Mouse (Mus musculus): ENCODE measurements around the gene Ap3b1. TPM values are rescaled to one million over a fixed set of nuclear protein-coding genes. Genes with fewer than 3 reads are reported as not detected.

Ap3b1 gene
- polyA plus RNA-seq, 1 experiment from 2014 or later = 40.5 TPM

DNA sequence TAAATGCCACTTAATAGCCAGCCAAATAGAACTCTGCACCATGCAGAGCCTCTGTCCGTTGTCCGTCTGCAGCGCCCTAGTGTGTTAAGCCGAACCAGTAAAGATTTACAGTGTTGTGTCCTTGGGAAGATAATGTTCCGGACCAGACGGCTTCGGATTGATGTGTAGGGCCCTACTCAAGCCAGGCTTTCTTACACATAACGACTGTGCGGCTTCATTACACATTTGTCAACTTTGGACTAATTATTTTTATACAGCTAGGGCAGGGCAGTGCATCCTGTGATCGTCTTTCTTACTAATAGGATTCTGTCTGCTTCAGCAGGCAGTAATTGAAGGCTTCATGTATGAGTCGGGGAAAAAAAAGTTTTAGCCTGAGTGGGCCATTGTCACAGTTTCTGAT, 202.1 kb downstream of the Ap3b1 start:
- no peaks in the 10 kb centered on the region for H3K9me3 ChIP-seq (replicated peaks)
- WGBS = 72% methylated on average over 11 of the region's 11 CpGs
- no peak overlapping the region for H3K4me2 ChIP-seq (replicated peaks)
- no peak for ATAC-seq (ENCODE audit: low FRiP score)
- no peaks in the 10 kb centered on the region for H3K36me3 ChIP-seq
- H3K27me3 ChIP-seq = peaks cover 50% of the 10 kb centered on the region
- H3K4me1 ChIP-seq = peaks cover 15% of the 10 kb centered on the region
- H3K9ac ChIP-seq = no peak overlapping the region
- no peak overlapping the region for H3K4me3 ChIP-seq
- no peak overlapping the region; the same call in 1 of the 2 replicates for H3K27ac ChIP-seq

DNA sequence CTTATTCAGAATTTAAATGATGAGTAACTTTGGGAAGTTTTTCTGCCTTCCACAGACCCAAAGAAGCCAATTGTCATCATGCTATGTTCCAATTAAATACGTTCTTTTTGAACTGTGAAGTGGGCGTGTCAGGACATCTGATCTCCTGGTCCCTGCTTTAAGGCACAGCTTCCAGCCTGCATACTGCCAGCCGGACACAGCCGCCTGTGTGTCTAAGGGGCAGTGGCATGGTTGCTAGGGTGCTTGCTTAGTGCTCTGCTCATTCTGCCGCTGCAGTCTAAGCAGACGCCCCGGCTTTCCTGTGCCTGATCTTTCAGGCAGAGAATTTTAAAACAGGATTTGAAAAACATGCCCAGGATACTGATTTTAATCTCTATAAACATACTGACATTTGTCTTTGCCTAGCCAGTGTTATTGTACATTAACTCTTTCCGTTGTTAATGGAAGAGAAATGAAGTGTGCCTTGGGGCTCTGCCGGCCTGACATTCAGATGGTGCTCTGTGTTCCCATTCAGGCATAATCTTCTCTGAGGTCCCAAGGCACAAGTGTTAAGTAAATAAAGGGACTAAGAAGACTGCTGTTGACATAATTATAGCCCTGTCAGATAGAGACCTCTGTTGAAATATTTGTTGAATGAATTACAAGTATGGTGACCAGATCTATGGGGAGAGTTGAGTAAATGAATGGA, 204.0 kb downstream of the Ap3b1 start:
- Histone ChIP-seq H3K4me2 (replicated peaks) (no peak overlapping the region), H3K4me1 (peaks cover 15% of the 10 kb centered on the region), H3K36me3 (peaks cover 2% of the 10 kb centered on the region; the same call in 1 of the 2 replicates), H3K27ac (no peak overlapping the region), H3K4me3 (no peak overlapping the region), H3K9me3 (replicated peaks) (no peaks in the 10 kb centered on the region), H3K9ac (no peak overlapping the region), H3K27me3 (peaks cover 67% of the 10 kb centered on the region)
- WGBS = 33% methylated on average over 9 of the region's 9 CpGs
- ATAC-seq (ENCODE audit: low FRiP score) = no peak

DNA sequence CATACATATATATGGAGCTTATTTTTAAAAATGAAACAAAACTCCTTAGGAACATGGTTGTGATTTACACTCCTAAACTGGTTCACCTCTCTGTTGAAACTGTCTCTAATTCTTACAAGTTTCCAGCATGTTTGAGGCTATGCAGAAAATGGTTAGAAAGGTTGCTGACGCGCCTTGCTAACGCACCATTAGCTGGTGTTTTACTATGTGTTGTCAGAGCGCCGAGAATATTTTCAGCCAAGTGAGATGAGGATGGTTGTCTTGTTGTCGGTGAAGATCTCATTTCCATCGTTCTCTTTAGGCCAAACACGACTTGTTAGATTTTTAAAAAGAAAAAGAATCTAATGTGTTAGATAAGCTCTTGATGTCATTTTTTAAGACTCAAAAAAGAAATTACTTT, 205.1 kb downstream of the Ap3b1 start:
- H3K4me3 ChIP-seq = no peak overlapping the region
- peaks cover 72% of the 10 kb centered on the region for H3K27me3 ChIP-seq
- H3K4me1 ChIP-seq = peaks cover 15% of the 10 kb centered on the region
- H3K4me2 ChIP-seq (replicated peaks) = no peak overlapping the region
- no peak overlapping the region for H3K27ac ChIP-seq
- no peak for ATAC-seq (ENCODE audit: low FRiP score)
- H3K9ac ChIP-seq = no peak overlapping the region
- 73% methylated on average over 8 of the region's 8 CpGs for WGBS
- H3K36me3 ChIP-seq = peaks cover 2% of the 10 kb centered on the region; the same call in 1 of the 2 replicates
- H3K9me3 ChIP-seq (replicated peaks) = no peaks in the 10 kb centered on the region

DNA sequence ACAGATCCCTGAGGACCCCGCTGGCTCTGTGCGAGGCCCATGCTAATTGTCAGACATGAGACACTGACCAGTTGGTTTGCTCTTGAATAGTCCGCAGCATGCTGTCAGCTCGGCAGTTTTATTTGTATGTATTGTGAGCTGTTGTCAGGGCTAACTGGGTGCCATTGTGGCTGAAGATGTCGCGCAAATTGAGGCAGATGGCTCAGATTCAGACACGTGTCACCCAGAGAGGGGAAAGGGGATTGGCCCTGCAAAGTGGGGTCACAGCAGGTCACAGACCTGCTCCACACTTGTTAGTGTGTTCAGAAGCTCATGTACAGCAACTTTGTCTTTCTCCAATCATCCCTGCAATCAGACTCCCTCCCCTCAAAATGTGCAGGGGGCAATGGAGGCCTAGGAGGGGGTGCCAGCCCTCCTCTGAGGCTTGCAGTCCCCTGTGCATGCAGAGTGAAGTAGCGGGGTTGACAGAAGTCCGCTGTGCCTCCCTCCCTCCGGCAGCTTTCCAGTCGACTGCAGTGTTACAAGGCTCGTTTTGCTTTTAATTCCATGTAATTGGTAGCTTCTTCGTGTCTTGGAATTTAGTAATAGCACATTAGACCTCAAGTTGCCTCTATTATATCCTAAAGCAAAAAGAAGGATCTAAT, 205.7 kb downstream of the Ap3b1 start:
- no peak overlapping the region for H3K4me3 ChIP-seq
- H3K9me3 ChIP-seq (replicated peaks) = no peaks in the 10 kb centered on the region
- H3K9ac ChIP-seq = no peak overlapping the region
- H3K4me1 ChIP-seq = peaks cover 15% of the 10 kb centered on the region
- H3K27me3 ChIP-seq = peaks cover 75% of the 10 kb centered on the region
- ATAC-seq (ENCODE audit: low FRiP score) = peak; percentile 72
- H3K36me3 ChIP-seq = peaks cover 2% of the 10 kb centered on the region; the same call in 1 of the 2 replicates
- 25% methylated on average over 13 of the region's 13 CpGs for WGBS
- no peak overlapping the region for H3K4me2 ChIP-seq (replicated peaks)
- H3K27ac ChIP-seq = peak overlapping the region; percentile 57; the same call in 1 of the 2 replicates

DNA sequence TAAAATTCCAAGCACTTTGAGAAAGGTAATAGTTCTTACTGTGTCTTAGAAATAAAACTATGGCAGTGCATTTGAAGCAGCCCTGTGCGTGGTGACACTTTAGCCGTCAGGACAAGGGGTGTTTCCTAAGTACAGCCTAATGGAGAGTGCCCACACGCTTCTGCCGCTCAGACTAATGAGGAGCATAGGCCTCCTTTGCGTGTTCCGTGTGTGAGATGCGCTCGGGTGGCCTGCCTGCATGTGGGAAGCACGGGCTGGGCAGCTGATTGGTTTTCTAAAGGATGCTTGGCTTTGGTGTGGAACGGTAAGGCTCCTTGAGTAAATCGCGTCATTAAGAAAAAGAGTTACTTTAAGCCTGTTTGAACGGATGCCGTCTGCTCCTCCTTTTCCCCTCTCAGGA, 206.4 kb downstream of the Ap3b1 start:
- Histone ChIP-seq H3K36me3 (peaks cover 2% of the 10 kb centered on the region; the same call in 1 of the 2 replicates), H3K9me3 (replicated peaks) (no peaks in the 10 kb centered on the region), H3K9ac (no peak overlapping the region), H3K4me2 (replicated peaks) (no peak overlapping the region), H3K27ac (no peak overlapping the region), H3K27me3 (peaks cover 79% of the 10 kb centered on the region), H3K4me3 (no peak overlapping the region), H3K4me1 (peaks cover 15% of the 10 kb centered on the region)
- WGBS = 81% methylated on average over 14 of the region's 14 CpGs
- ATAC-seq (ENCODE audit: low FRiP score) = no peak

DNA sequence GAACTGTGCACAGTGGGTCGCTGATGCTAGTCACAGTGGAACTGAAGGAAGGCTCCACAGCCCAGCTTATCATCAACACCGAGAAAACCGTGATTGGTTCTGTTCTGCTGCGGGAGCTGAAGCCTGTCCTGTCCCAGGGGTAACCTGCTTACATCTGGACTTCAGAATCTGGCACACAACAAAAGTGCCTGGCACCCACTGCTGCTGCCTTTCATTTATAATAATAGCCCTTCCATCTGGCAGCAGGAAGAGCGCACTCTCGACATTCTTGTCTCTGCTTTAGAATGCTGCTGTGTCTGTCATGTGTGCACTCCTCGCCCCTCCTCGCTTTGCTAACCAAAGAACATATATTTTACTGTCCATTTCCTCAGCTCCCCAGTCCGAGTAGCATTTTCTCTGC, 206.9 kb downstream of the Ap3b1 start:
- H3K4me3 ChIP-seq = no peak overlapping the region
- no peak for ATAC-seq (ENCODE audit: low FRiP score)
- 67% methylated on average over 9 of the region's 9 CpGs for WGBS
- H3K9ac ChIP-seq = no peak overlapping the region
- peaks cover 2% of the 10 kb centered on the region; the same call in 1 of the 2 replicates for H3K36me3 ChIP-seq
- H3K4me2 ChIP-seq (replicated peaks) = no peak overlapping the region
- H3K27ac ChIP-seq = no peak overlapping the region
- no peaks in the 10 kb centered on the region for H3K9me3 ChIP-seq (replicated peaks)
- peaks cover 83% of the 10 kb centered on the region for H3K27me3 ChIP-seq
- peaks cover 15% of the 10 kb centered on the region for H3K4me1 ChIP-seq

DNA sequence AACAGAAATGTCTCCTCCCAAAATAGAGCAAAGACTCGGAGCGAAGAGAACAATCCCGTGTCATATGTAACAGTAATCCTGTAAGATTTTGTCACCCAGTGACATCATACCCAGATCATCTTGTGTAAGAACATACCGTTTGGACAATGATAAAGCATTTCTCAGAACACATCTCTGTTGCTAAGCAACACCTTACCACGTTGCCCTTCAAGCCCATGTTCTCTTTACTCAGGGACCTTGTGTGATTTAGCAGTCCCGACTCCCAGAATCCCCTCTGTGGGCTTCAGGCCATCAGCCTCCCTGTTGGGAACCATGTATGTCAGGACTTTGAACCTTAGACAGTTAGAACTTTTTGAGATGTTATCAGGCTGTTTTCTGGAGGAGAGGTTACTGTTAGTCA, 209.0 kb downstream of the Ap3b1 start:
- Histone ChIP-seq H3K4me2 (replicated peaks) (no peak overlapping the region), H3K9me3 (replicated peaks) (no peaks in the 10 kb centered on the region), H3K9ac (no peak overlapping the region), H3K4me1 (peaks cover 13% of the 10 kb centered on the region), H3K36me3 (peaks cover 2% of the 10 kb centered on the region; the same call in 1 of the 2 replicates), H3K27me3 (peaks cover 85% of the 10 kb centered on the region), H3K4me3 (no peak overlapping the region), H3K27ac (no peak overlapping the region)
- ATAC-seq (ENCODE audit: low FRiP score) = no peak
- WGBS = 76% methylated on average over 6 of the region's 6 CpGs

DNA sequence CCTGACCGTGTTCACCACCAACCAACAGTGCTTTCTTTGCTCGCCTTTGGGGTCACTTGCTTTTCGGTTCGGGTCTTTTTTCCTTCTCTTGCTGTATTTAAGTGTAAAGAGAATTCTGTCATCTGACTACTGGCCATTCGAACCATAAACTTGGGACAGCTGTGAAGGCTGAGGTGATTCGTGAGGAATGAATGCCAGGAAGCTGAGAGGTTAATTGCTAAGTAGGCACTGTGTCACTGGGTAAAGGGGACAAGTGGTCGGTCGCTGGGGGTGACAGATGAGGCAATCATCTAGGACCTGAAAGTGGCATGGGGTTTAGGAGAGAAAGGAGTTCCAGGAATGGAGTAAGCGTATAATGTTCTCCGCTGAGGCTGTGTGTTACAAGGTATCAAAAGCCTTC, 212.2 kb downstream of the Ap3b1 start:
- Histone ChIP-seq H3K9me3 (replicated peaks) (no peaks in the 10 kb centered on the region), H3K27me3 (peaks cover 94% of the 10 kb centered on the region), H3K36me3 (peaks cover 2% of the 10 kb centered on the region; the same call in 1 of the 2 replicates), H3K9ac (no peak overlapping the region), H3K27ac (no peak overlapping the region), H3K4me3 (no peak overlapping the region), H3K4me2 (replicated peaks) (no peak overlapping the region), H3K4me1 (peaks cover 11% of the 10 kb centered on the region)
- no peak for ATAC-seq (ENCODE audit: low FRiP score)
- WGBS = 88% methylated on average over 10 of the region's 10 CpGs

DNA sequence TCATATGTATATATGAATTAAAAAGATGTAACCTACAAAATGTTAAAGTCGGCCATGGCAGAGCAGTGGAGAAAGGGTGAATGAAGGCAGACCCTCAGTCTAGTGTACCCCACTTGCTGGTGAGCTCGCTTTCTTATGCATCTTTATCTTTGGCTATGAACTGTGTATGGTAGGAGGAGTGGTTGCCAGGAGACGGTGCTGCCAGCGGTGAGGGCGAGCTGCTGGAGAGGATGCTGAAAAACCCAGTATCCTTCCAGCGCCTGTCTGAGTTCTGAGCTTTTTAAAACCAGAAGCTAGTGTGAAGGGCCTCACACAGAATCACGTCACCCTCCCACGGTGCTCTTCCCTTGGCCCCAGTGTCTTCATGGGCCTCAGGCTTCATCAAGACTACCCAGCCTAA, 214.6 kb downstream of the Ap3b1 start:
- ATAC-seq (ENCODE audit: low FRiP score) = no peak

DNA sequence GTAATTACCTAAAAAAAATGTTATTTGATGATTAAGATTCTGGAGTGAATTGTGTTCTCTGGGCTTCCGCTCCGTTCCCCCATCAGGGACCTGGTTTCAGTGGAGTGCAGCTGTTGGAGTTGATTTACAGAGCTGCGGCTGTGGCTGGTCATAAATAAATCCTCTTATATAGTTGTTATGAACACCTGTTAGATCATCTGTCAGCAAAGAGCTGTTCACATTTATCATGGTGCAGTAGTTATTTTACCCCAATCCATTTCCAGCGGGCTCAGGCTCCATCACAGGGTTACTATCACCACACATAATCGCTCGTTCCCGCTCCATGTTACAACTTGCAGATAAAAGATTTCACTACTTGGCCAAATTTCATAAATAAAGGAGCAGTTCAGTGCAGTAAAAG, 215.1 kb downstream of the Ap3b1 start:
- Histone ChIP-seq H3K4me1 (peaks cover 25% of the 10 kb centered on the region), H3K4me2 (replicated peaks) (no peak overlapping the region), H3K4me3 (no peak overlapping the region), H3K36me3 (no peaks in the 10 kb centered on the region), H3K9me3 (replicated peaks) (no peaks in the 10 kb centered on the region), H3K27me3 (peaks cover 94% of the 10 kb centered on the region), H3K27ac (no peak overlapping the region), H3K9ac (no peak overlapping the region)
- no peak for ATAC-seq (ENCODE audit: low FRiP score)
- WGBS = 94% methylated on average over 7 of the region's 7 CpGs

More for the DNA sequence above, 214.6 kb downstream of the Ap3b1 start:
- Histone ChIP-seq H3K9ac (no peak overlapping the region), H3K4me3 (no peak overlapping the region), H3K4me1 (peaks cover 25% of the 10 kb centered on the region), H3K27ac (no peak overlapping the region), H3K4me2 (replicated peaks) (no peak overlapping the region), H3K9me3 (replicated peaks) (no peaks in the 10 kb centered on the region), H3K27me3 (peaks cover 94% of the 10 kb centered on the region), H3K36me3 (no peaks in the 10 kb centered on the region)
- 85% methylated on average over 8 of the region's 8 CpGs for WGBS

DNA sequence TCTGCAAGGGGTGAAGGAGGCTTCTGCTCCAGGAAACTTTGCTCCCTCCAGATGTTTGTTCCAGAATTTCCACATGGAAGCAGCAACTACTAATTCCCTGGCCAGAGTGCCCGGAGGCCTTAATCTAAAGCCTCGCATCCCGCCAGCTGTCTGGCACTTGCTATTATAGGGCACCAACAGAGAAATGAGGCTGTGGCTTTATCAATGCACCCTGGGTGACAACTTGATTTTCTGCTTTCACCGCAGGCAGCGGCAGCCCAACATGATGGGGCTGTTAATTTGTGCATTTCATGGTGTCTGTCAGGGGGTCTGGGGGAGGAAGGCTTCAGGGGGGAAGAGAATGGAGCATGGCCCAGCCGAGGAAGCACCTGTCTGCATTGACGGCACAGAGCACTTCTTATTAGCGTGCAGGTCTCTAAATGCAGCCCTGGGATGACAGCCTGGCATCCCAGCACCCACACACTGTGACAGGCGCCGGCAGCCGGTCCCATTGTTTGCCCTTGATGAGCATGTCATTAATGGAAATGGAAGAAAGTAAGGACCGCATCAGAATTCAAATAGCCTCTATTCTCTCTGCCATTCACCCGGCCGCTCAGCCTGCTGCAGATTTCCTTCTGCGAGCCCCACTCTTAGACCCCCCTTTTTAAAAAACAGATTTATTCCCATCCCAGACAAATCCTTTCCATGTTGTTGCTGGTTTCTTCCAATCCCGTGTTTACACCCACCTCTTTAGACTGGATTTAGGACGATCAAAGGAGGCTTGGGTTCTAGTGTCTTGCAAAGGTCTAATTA, 217.0 kb downstream of the Ap3b1 start:
- H3K4me2 ChIP-seq (replicated peaks) = peak overlapping the region; percentile 33
- no peak overlapping the region for H3K9ac ChIP-seq

More for the DNA sequence above, 217.0 kb downstream of the Ap3b1 start:
- 10% methylated on average over 17 of the region's 17 CpGs for WGBS
- H3K36me3 ChIP-seq = no peaks in the 10 kb centered on the region
- no peaks in the 10 kb centered on the region for H3K9me3 ChIP-seq (replicated peaks)
- no peak overlapping the region for H3K4me3 ChIP-seq
- peaks cover 25% of the 10 kb centered on the region for H3K4me1 ChIP-seq
- ATAC-seq (ENCODE audit: low FRiP score) = peak; percentile 93
- peak overlapping the region; percentile 55 for H3K27ac ChIP-seq
- peaks cover 93% of the 10 kb centered on the region for H3K27me3 ChIP-seq

Data from hindbrain, embryonic 12.5 days (tissue).